Mouse (Mus musculus): Measurements from ENCODE around the gene Plod3. TPM values are rescaled to one million over a fixed set of nuclear protein-coding genes. Genes with fewer than 3 reads are reported as not detected.

The Plod3 gene
- 1 to 10 TPM; 6.7 to 8.4 TPM for polyA plus RNA-seq (2017; shearing (Covaris generic))

GRCm38 (mm10) chr5:136986695-136987137 is at the start of gene Plod3:
Gene Plod3, plus strand, starts transcription at chr5:136987019.

DNA sequence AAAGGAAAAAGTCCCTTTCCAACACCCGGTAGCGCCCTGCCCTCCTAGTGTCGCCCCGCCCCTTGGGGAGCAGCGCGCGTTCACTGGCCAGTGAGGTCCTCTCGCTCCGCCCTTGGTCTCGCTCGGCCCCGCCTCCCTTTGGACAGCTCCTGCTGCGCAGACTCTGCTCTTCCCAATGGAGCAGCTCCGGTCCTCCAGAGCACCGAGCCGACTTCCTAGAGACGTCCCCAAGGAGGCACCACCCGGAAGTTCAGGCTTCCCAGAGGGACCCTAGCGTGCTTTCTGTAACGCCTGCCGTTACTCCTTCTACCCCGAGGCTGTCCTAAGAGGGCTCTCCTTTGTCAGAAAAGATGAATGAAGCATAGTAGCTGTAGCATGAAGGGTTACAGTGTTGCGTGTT is 33.8 kb upstream of the Plod3 start, which contains the start of gene Fis1:
Gene Fis1, plus strand, starts transcription at position 261 of the 400 bp plus-strand sequence.

GRCm38 (mm10) chr5:136966331-136966730 is 20.5 kb upstream of the Plod3 start, which contains the start of gene Cldn15:
Gene Cldn15, plus strand, starts transcription at chr5:136966616.

DNA sequence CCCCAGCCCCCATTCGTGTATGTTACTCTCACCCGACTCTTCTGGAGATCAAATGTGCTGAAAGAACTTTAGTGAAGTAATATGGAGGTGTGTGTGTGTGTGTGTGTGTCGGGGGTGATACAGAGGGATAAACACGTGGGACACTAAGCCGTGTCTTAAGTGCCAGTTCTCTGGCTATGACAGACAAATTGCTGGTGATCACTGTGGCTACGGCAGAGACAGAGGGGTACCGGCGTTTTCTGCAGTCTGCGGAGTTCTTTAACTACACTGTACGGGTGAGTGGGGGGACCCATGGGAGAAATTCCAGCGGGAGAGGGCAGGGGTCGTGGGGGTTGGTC is 1.1 kb downstream of the Plod3 start, which contains the start of gene Znhit1:
Gene Znhit1, minus strand, starts transcription at position 88 of the 338 bp plus-strand sequence.

GRCm38 (mm10) chr5:137026092-137026491 is 39.3 kb downstream of the Plod3 start, which contains the start of gene Vgf:
Gene Vgf, plus strand, starts transcription at chr5:137026392.

GRCm38 (mm10) chr5:137045402-137046323 is 58.8 kb downstream of the Plod3 start, which contains the start of gene Ap1s1:
Gene Ap1s1, minus strand, starts transcription at chr5:137046135.

Other genes starting within 250 kb of the Plod3 start
- gene Col26a1, start 103.8 kb upstream of the Plod3 start, polyA plus RNA-seq (2017; shearing (Covaris generic)) = under 1 TPM in 1 of 2 experiments, not detected in 1; 0.34 TPM
- gene Ift22, start 78.9 kb upstream of the Plod3 start, polyA plus RNA-seq (2017; shearing (Covaris generic)) = 1 to 10 TPM; 5.1 to 7.7 TPM
- 100 to 1,000 TPM; 337 to 342 TPM for gene Fis1, start 33.7 kb upstream of the Plod3 start, polyA plus RNA-seq (2017; shearing (Covaris generic))
- not detected for gene Cldn15, start 20.4 kb upstream of the Plod3 start, polyA plus RNA-seq (2017; shearing (Covaris generic))
- 10 to 100 TPM; 48.9 to 51.5 TPM for gene Znhit1, start 1.0 kb downstream of the Plod3 start, polyA plus RNA-seq (2017; shearing (Covaris generic))
- gene Vgf, start 39.4 kb downstream of the Plod3 start, polyA plus RNA-seq (2017; shearing (Covaris generic)) = under 1 TPM; 0.06 to 0.22 TPM
- gene Ap1s1, start 59.1 kb downstream of the Plod3 start, polyA plus RNA-seq (2017; shearing (Covaris generic)) = 100 to 1,000 TPM in 1 of 2 experiments, 10 to 100 TPM in 1; 91.4 to 102 TPM
- not detected for gene Serpine1, start 85.2 kb downstream of the Plod3 start, polyA plus RNA-seq (2017; shearing (Covaris generic))
- gene Trim56, start 129.2 kb downstream of the Plod3 start, polyA plus RNA-seq (2017; shearing (Covaris generic)) = 10 to 100 TPM; 13.9 to 19.4 TPM
- not detected for gene Muc3, start 162.3 kb downstream of the Plod3 start, polyA plus RNA-seq (2017; shearing (Covaris generic))
- 1 to 10 TPM in 1 of 2 experiments, under 1 TPM in 1; 0.72 to 3.1 TPM for gene Muc3a, start 225.4 kb downstream of the Plod3 start, polyA plus RNA-seq (2017; shearing (Covaris generic))

Measured in activated CD4-positive, CD25-positive, alpha-beta regulatory T cell (primary cell).